ENCODE assay signal across 8 mouse cellular contexts in the genomic region with DNA sequence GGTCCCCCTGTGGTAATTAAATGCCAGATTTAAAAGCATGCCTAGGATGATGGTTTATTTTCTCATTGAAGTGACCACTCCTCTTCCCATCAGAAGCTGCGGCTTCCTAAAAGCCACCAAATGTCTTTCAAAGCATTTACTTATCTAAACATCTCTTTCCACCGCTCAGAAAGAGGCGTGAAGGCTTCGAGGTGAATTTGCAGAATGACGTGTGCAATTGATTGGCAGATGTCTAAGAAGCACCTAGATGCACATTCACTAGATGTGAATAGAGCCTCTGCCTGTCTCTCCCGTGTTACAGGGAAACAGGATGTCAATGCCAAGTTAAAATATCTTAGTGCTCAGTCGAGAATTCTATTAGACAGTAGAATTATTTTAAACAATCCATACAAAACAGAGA. TPM values are rescaled to one million over a fixed set of nuclear protein-coding genes. Genes with fewer than 3 reads are reported as not detected.
DNase-seq lines count a peak whose midpoint lies in the region; ATAC-seq and TF ChIP-seq lines count a peak whose summit lies in the region.

No protein-coding gene starts in this region.

- peak overlapping the region; percentile 88 for H3K4me2 ChIP-seq in liver, postnatal 0 days (ENCODE audit: low read depth, low read length)

- H3K4me3 ChIP-seq in hindbrain, embryonic 10.5 days, result peak overlapping the region; percentile 69
- peak overlapping the region; percentile 58 for H3K4me3 ChIP-seq in liver, postnatal 0 days (ENCODE audit: low read depth, low read length)

- no peaks in the 10 kb centered on the region for H3K36me3 ChIP-seq in hindbrain, embryonic 10.5 days
- no peaks in the 10 kb centered on the region for H3K36me3 ChIP-seq in liver, postnatal 0 days (replicated peaks; ENCODE audit: insufficient read depth, low read length)

- peak overlapping the region; percentile 95 for H3K27ac ChIP-seq in hindbrain, embryonic 10.5 days
- peak overlapping the region; percentile 88; the same call in 1 of the 2 replicates for H3K27ac ChIP-seq in liver, postnatal 0 days (ENCODE audit: low read depth)

- ATAC-seq in liver, postnatal 0 days, result no peak

- H3K27me3 ChIP-seq in hindbrain, embryonic 10.5 days (ENCODE audit: insufficient read depth, poor library complexity, severe bottlenecking), result peaks cover 18% of the 10 kb centered on the region
- H3K27me3 ChIP-seq in liver, postnatal 0 days (ENCODE audit: insufficient read depth, low read length), result peaks cover 11% of the 10 kb centered on the region

- peak; percentile 30 for DNase-seq in embryo, embryonic 10 days (ENCODE audit: low spot score)
- no peak for DNase-seq in embryo, embryonic 9.5 days (ENCODE audit: extremely low spot score)
- peak; percentile 57 for DNase-seq in ES-CJ7 (ENCODE audit: low read depth, low spot score)
- no peak for DNase-seq in hindbrain, embryonic 10.5 days (ENCODE audit: low spot score)
- peak; percentile 18 for DNase-seq in liver, postnatal 0 days
- DNase-seq in adrenal gland, postnatal 25 days, result no peak
- no peak for DNase-seq in testis, postnatal 10 days (ENCODE audit: low spot score)
- DNase-seq in spleen, postnatal 10 days (ENCODE audit: low spot score in 2 of 2), result no peak

- H3K9me3 ChIP-seq in hindbrain, embryonic 10.5 days, result peaks cover 7% of the 10 kb centered on the region
- H3K9me3 ChIP-seq in liver, postnatal 0 days (ENCODE audit: low read length), result no peaks in the 10 kb centered on the region

- no peak for TF ChIP-seq CTCF in liver, postnatal 0 days (IDR thresholded peaks at IDR 0.05; ENCODE audit: low read depth)

- H3K9ac ChIP-seq in liver, postnatal 0 days (replicated peaks), result 0 out of 2 replicates have a peak overlapping the region, but pooled peaks have one; percentile 24

- H3K4me1 ChIP-seq in hindbrain, embryonic 10.5 days (replicated peaks), result peaks cover 41% of the 10 kb centered on the region
- H3K4me1 ChIP-seq in liver, postnatal 0 days (ENCODE audit: insufficient read depth), result no peaks in the 10 kb centered on the region

- 14% methylated on average over 7 of the region's 7 CpGs for WGBS in hindbrain, embryonic 10.5 days
- WGBS in liver, postnatal 0 days (ENCODE audit: insufficient replicate concordance), result 9% methylated on average over 7 of the region's 7 CpGs

- TF ChIP-seq EP300 in liver, postnatal 0 days (IDR thresholded peaks at IDR 0.05; ENCODE audit: low read depth), result no peak

RNA-seq across cellular contexts. Expression of a gene that starts 1.8 kb away (rescaled TPM):
- polyA plus RNA-seq in hindbrain, embryonic 10.5 days (2016; fragmentation: Nextera tagmentation; extraction: Ambion mirVana), result 12.4 and 19.8 TPM in 2 replicates
- polyA plus RNA-seq in liver, postnatal 0 days (2015; fragmentation: Nextera tagmentation; extraction: Ambion mirVana), result 5.2 and 7.1 TPM in 2 replicates
- 23.1 and 34.2 TPM in 2 replicates for total RNA-seq in adrenal gland, postnatal 25 days (2021)

Comparison
In these comparisons a context has a peak if more than half of its experiments do, and no peak if none do; other contexts are left out.
1. DNase-seq: peak in embryo, embryonic 10 days (single experiment), ES-CJ7 (single experiment) and liver, postnatal 0 days (single experiment); none in embryo, embryonic 9.5 days (single experiment), hindbrain, embryonic 10.5 days (single experiment), adrenal gland, postnatal 25 days (single experiment), testis, postnatal 10 days (single experiment) and spleen, postnatal 10 days (0 of 2).